Mouse (Mus musculus): ENCODE measurements at regions not wholly inside any gene's neighbourhood (a gene's known extent, or its start where the extent isn't known, plus 50 kb on each side); places are given as distances from the start of the nearest gene placed in this dataset.

GRCm38 (mm10) chr5:99165807-99166360, 128.7 kb upstream of the Prkg2 start:
- DNase-seq (ENCODE audit: low spot score in 2 of 2), result no peak

- DNase-seq (ENCODE audit: low spot score in 2 of 2), result peak; percentile 66 to 79
Observed at GRCm38 (mm10) chr5:99157973-99158372, 120.8 kb upstream of the Prkg2 start.

- no peak for DNase-seq (ENCODE audit: low spot score in 2 of 2)
Observed at GRCm38 (mm10) chr5:99153269-99153850, 116.2 kb upstream of the Prkg2 start.

GRCm38 (mm10) chr5:99152299-99152698, 115.1 kb upstream of the Prkg2 start:
- no peak for DNase-seq (ENCODE audit: low spot score in 2 of 2)

- no peak for DNase-seq (ENCODE audit: low spot score in 2 of 2)
Observed at GRCm38 (mm10) chr5:99149904-99150303, 112.8 kb upstream of the Prkg2 start.

- DNase-seq (ENCODE audit: low spot score in 2 of 2), result no peak
Observed at GRCm38 (mm10) chr5:99132670-99133069, 95.5 kb upstream of the Prkg2 start.

- DNase-seq (ENCODE audit: low spot score in 2 of 2), result no peak
Observed at GRCm38 (mm10) chr5:99128628-99129027, 91.5 kb upstream of the Prkg2 start.

- DNase-seq (ENCODE audit: low spot score in 2 of 2), result no peak
Observed at GRCm38 (mm10) chr5:99125418-99125817, 88.3 kb upstream of the Prkg2 start.

- DNase-seq (ENCODE audit: low spot score in 2 of 2), result no peak
Observed at GRCm38 (mm10) chr5:99111755-99112154, 74.6 kb upstream of the Prkg2 start.

- DNase-seq (ENCODE audit: low spot score in 2 of 2), result peak; percentile 43 to 50
Observed at GRCm38 (mm10) chr5:99111235-99111634, 74.1 kb upstream of the Prkg2 start.

GRCm38 (mm10) chr5:99099727-99100116, 62.6 kb upstream of the Prkg2 start:
- no peak for DNase-seq (ENCODE audit: low spot score in 2 of 2)

- DNase-seq (ENCODE audit: low spot score in 2 of 2), result no peak
Observed at GRCm38 (mm10) chr5:99099014-99099726, 62.0 kb upstream of the Prkg2 start.

Data from right cerebral cortex, postnatal 10 days (tissue).